Mouse (Mus musculus) spleen, adult 12 weeks (tissue): Measurements from ENCODE around the gene Radil.

ENCODE experiments used
- DNase-seq: peaks from one replicate; pipeline ENCODE4 v3.0.0; 2022; ENCODE audit warnings: low spot score

The Radil gene

GRCm38 (mm10) chr5:142550706-142551652 lies at the start of gene Radil:
Radil (minus strand) TSS chr5:142551098.
- peak; percentile 41 for DNase-seq

- no peak for DNase-seq
These were observed 46.9 kb upstream of the Radil start for GRCm38 (mm10) chr5:142597648-142598390.

DNA sequence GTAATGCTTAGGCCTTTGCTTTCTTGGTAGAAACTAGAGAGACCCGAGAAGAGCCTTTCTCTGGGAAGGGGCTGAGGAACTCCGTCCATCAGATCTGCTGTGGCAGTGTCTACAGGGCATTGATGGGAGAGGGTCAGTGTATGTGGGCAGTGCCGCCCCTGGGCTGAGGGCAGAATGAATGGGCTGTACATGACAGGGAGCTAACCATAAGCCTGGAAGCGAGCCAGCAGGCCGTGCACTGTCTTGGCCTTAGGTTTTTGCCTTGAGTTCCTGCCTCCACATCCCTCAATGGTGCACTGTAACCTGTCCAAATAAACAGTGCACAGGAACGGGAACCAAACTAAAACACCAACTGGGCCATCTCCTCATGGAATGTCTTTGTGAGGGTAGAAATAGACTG lies 45.8 kb upstream of the Radil start:
- DNase-seq, result no peak

GRCm38 (mm10) chr5:142595698-142596097 lies 44.8 kb upstream of the Radil start:
- DNase-seq, result no peak

GRCm38 (mm10) chr5:142590953-142591616 lies 40.2 kb upstream of the Radil start:
- no peak for DNase-seq

DNA sequence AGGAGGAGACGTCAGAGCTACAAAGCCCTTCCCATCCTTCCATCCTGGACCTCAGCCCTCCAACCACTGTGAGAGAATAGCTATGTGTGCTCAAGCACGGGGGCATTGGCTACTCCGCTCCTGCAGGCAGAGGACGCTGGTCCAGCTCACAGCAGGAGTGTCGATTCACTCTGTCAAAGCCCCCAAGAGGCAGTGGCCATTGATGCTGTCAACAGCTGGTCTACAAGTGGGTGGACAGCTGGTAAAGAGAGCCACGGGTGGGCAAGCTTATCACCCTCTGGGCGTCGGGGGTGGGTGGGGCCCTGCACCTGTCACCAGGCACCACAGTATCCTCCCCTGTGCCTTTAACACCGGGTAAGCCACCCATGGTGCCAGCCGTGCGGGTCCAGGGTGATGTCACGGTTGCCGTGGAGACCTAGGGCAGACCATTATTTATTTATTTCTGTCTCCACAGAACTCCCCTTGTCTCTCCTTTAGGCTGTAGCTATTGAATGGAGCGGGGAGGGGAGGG lies 32.8 kb upstream of the Radil start:
- DNase-seq, result no peak

GRCm38 (mm10) chr5:142581517-142581916 lies 30.6 kb upstream of the Radil start:
- peak; percentile 10 for DNase-seq

GRCm38 (mm10) chr5:142578192-142578591 lies 27.3 kb upstream of the Radil start:
- no peak for DNase-seq

DNA sequence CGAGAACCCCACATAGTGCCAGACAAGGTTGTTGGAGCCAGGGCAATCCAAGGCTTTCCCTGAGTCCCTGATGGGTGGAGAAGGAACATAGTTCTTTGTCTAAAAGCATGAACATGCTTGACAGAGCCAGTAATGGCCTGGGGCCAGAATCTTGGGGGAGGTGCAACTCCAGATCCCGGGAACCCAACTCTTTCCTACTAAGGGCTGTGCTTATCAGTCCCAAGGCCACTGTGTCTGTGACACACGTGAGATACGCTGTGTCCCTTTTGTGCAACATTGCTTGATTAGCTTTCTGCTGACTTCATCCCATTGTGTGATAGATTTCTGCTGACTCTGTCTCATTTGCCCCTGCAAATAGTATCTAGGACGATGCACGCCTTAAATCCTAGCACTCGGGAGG lies 25.9 kb upstream of the Radil start:
- no peak for DNase-seq

DNA sequence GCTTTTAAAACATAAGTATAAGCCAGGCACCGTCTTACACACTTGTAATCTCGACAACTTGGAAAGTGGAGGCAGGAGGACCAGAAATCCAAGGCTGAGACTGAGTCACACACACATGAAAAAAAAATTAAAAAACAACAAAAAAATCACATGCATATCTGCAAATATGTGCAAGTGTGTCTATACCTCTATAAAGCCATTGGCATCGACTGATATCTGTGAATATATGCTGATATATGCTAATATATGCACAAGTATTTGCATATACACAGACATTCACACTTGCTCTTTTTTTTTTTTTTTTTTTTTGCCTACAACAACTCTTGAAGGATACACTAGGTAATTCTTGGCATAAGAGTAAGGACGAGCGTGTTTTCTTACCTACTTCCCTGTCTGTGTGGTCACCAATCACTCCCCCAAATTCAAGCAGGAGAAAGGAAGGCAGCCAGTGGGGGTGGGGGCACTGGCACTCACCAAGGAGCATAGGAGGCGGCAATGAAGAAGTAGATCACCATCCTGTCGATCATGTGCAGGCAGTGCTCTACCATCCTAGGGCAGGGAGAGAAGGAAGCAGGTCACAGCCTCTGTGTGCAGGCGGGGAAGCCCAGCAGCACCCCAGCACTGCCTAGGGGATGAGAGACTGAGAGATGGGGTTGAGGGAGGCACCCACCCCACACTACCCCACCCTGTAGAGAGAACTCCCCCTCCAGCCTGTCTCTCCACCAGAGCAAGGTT lies 23.6 kb upstream of the Radil start:
- DNase-seq, result no peak

GRCm38 (mm10) chr5:142564606-142565005 lies 13.7 kb upstream of the Radil start:
- no peak for DNase-seq

DNA sequence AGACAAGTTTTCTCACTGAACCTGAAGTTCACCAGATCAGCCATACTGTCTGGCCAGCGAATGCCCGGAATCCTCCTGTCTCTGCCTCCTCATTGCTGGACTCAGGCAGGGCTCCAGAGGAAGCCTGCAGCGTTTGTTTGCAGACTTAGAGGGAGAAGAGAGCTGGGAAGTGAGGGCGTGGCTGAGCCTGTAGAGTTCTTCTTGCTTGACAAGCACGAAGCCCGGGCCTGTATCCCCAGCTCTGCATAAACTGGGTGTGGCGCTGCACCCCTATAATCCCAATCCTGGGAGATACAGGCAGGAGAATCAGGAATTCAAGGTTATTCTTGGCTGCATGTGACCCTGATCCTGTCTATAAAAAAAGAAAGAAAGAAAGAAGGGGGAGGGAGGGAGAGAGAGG lies 9.4 kb upstream of the Radil start:
- DNase-seq, result no peak

DNA sequence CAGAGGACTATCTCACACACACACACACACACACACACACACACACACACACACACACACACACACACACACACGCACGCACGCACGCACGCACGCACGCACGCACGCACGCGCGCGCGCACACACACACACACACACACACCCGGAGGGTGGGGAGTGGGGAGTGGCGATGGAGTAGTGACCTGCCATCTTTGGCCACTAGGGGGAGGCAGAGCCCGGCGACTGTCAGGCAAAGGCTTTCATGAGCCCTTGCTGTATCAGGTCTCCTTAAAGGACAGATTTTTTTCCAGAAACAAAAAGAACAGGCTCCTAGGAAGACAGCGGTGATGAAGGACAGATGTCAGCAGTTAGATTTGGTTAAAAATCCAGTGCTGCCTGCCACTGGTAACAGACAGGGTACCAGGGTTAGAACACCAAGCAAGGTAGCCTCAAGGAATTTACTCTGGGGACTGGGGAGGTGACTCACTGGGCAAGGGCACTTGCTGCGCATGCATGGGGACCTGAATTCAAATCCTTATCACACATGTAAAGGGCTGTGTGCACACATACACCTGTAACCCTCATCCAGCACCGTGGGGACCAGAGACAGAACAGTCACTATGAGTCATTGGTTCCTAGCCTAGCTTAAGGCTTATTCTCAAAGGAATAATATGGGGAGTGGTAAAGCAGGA lies 6.6 kb upstream of the Radil start:
- peak; percentile 24 for DNase-seq

DNA sequence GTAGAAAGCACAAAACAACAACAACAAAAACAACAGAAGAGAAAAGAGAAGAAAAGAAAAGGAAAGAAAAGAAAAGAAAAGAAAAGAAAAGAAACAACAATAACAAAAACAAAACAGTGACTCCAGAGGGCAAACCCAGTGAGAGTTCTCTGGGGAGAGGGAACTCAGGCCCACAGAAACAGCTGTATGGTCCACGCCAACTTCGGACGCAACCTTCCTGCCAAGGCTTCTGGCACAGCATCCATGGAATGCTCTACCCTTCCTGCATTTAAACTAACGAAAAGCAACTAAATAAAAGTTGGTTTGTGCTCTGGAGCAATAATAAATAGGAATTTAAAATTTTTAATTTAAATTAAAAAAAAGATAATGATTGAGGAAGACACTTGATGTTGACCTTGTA lies 5.8 kb upstream of the Radil start:
- no peak for DNase-seq

DNA sequence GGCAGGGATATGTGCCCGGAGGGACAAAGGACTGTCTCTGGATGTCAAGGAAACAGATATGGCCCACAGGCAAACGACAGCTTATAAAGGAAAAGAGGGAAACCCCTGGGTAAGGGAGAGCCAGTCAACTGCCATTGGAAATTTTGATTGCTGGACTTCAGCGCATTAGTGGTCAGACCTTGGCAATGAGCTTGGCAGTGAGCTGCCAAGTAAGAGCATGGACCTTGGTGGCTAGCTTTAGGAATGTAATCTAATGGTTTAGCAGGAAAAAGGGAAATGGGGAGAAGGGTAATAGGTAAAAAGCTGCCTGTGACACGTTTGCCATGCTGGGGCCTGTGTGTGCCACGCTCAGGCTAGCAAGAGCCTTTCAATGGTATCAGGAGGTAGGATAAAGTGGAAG lies 5.0 kb upstream of the Radil start:
- no peak for DNase-seq

GRCm38 (mm10) chr5:142549961-142550705 lies 765 bp downstream of the Radil start:
- DNase-seq, result no peak

- DNase-seq, result no peak
These were observed 1.5 kb downstream of the Radil start for GRCm38 (mm10) chr5:142549441-142549840.

GRCm38 (mm10) chr5:142547066-142547465 lies 3.8 kb downstream of the Radil start:
- DNase-seq, result no peak

GRCm38 (mm10) chr5:142546344-142546743 lies 4.6 kb downstream of the Radil start:
- DNase-seq, result no peak

DNA sequence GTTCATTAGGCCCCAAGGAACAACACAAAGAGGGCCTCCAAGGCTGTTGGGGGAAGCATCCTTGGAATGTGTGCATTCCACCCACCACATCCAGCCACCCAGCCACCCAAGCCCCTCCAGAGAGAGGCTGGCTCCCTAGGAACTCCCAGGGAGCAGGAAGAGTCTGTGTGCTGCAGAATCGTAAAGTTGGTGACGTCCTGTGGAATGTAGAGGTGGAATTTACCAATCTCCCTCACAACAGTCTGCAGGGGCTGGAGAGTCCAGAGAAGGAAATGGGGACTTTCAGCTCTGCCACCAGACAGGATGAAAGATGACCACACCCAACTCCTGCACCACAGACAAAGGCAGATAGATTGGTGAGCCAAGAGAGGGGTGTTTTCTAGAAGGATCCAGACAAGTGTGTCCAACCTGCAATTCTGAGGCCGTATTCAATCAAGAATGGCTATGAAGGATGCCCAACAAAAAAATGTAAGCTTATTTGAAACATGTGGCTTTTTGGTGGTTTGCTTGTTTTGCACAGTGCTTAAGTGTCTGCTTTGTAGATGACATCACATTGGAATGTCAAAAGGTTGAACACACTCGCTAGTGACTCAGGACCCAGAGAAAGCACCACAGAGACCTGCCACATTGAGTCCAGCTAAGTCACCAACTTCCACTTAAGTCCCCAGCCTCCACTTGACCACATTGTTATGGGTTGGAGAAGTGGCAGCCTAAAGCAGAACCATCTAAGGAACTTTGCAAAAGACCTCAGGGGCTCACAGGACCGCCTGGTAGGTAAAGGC lies 5.7 kb downstream of the Radil start:
- DNase-seq, result no peak
